Mouse (Mus musculus) ES-CJ7 (cell line): Measurements from ENCODE around the gene Olfr195.
"Not testable (repeated sequence)": the region's sequence is repeated elsewhere in the genome, so short reads cannot be mapped to it uniquely, and the experiment has no call there.

Experiments used
- DNase-seq: peaks from one replicate; pipeline ENCODE4 v3.0.0; 2011; ENCODE audit warnings: low read depth, low spot score

Olfr195 gene

DNA sequence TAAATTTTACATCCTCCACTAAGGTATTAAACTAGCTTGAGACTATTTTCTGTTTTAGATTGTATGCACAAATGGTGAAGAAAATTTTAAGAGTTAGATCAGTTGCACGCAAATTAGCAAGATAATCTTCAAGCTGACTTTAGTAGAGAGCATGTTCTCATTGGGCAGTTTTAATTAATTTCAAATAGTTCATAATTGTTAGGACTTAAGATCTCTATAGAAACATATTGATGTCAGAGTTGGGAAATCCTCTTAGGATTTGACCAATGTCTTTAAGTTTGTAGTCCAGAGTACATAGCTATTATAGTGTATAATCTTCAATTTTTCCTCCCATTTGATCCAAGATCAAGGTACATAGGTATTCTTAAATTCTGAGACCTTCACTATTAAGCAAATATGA lies at the start of gene Olfr195:
Olfr195 (plus strand) TSS at position 301 of the 400 bp plus-strand sequence.
- DNase-seq = no peak

- no peak for DNase-seq
Measured at GRCm38 (mm10) chr16:59105312-59105711, 41.5 kb upstream of the Olfr195 start.

DNA sequence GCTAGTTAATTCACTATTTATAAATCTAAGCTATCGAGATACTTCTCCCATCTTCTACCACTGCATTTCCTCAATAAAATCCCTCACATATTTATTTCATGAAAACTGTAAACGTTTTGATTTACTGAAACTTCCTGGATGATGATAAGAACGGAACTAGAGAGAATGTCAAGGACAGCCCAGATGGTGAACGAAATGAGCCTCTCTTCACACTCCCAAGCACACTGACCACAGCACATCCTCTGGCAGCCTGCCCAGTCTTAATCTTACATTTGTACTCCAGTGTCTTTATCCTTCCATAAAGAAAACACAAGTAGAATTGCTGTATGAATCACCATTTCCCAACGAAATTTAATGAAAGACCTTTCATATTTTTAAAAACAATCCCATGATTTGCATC lies 38.3 kb upstream of the Olfr195 start:
- DNase-seq = not testable (repeated sequence)

DNA sequence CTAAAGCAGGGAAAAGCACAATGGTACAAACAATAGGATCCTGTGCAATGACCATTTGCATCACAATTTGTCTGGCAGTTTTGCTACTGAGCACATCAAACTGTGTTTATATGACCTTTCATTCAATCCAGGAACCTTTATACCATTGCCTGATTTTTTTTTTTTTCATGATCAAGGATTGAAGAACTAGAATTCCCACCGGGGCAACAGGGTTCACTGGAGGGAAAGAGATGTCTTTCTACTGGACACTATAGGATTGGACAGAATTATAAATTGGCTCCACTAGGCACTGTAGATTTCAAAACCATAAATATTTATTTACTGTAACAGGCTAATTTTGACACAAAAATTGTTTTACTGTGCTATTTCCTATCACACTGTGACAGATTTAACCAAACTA lies 35.1 kb upstream of the Olfr195 start, which contains the start of gene Olfr193:
Olfr193 (minus strand) TSS at position 101 of the 400 bp plus-strand sequence.
- DNase-seq = no peak

GRCm38 (mm10) chr16:59120969-59121368 lies 25.9 kb upstream of the Olfr195 start, which contains the start of gene Olfr194:
TSS of gene Olfr194 (minus strand) at chr16:59121069.
- no peak for DNase-seq

DNA sequence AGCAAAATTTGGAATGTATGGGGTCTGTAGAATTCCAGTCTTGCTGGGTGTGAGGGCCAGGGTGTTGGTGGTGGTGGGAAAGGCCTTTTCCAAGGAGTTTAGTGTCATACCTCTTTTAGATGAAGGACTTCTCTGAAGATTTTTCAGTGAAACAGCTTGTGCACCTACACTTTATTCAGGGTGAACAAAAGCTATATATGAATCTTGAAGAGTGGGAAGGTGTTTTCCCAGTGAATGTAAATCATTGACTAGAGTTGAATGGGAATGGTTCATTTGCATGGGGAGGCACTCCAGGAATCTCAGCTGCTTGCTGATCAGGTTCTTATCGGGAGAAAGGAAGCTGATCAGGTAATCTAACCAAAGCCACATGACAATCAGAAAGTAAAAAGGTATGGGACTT lies 16.1 kb upstream of the Olfr195 start:
- no peak for DNase-seq

GRCm38 (mm10) chr16:59141105-59141504 lies 5.7 kb upstream of the Olfr195 start:
- no peak for DNase-seq

DNA sequence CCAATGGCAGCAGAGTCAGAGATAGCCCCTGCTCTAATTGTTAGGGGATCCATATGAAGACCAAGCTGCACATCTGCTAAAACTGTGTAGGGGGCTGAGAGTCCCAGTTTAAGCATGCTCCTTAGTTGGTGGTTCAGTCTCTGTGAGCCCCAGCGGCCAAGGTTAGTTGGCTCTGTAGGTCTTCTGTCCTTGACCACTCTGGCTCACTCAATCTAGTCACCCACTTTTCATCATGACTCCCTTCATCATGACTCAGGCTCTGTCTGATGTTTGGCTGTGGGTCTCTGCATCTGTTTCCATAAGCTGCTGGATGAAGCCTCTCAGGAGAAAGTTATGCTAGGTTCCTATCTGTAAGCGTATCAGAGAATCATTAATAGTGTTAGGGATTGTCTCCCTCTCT lies 5.2 kb downstream of the Olfr195 start:
- no peak for DNase-seq

- no peak for DNase-seq
Measured at GRCm38 (mm10) chr16:59170354-59170753, 23.5 kb downstream of the Olfr195 start, which contains the start of gene Olfr196. TSS of gene Olfr196 (minus strand) at chr16:59170454.
